Mouse (Mus musculus) erythroblast, embryonic 14.5 days (primary cell): ENCODE results near the gene Hist2h3c2.

ENCODE experiments used
- GATA1 ChIP-seq: IDR thresholded peaks from 2 replicates; pipeline ENCODE4 v1.6.1; 2012; ENCODE audit warnings: low read length, inconsistent platforms, mixed read lengths
- TAL1 ChIP-seq: IDR thresholded peaks from 3 replicates; pipeline ENCODE4 v1.6.1; 2012; ENCODE audit warnings: low read length, inconsistent platforms, mixed read lengths

DNA sequence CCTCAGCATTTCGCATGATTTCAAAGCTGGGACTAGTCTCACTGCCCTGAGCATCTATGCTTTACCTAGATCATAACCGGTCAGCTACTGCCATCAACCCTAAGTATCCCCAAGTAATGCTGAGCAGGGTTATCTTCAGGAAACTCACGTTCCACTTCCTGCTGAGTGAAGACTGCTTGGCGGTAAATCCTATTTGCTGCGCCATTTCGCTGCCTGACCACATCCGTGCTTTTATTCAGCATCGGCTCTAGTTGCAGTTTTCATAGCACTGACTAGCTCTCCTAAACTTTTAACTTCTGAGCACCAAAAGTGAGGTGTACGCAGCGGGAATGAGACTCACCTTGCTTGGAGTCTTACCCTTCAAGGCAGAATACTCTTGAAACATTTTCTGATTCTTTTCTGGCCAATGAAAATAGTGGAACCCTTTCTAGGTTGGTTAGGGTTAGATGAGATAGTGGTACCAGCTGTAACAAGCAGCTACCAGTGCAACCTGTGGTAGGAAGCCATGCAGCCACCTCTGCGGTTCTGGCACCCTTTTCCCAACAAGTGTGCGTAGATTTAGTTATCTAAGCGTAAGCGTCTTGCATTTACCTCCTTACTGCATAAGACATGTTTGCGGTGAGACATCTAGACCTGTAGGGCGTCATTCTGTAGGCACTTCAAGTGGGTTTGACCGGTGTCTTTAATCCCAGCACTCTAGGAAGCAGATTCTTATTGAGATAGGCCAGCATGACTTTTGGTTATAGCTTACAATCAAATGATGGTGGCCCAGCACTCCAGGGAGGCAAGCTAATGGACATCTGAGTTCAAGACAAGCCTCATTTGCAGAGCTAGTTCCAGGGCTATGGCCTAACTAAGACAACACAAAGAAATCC lies 34.9 kb upstream of the Hist2h3c2 start:
- no peak for TF ChIP-seq GATA1
- no peak for TF ChIP-seq TAL1
